Mouse (Mus musculus): ENCODE measurements around the gene Sytl2. TPM values are rescaled to one million over a fixed set of nuclear protein-coding genes. Genes with fewer than 3 reads are reported as not detected.

The Sytl2 gene
- total RNA-seq, 1 experiment = 2.7 TPM

DNA sequence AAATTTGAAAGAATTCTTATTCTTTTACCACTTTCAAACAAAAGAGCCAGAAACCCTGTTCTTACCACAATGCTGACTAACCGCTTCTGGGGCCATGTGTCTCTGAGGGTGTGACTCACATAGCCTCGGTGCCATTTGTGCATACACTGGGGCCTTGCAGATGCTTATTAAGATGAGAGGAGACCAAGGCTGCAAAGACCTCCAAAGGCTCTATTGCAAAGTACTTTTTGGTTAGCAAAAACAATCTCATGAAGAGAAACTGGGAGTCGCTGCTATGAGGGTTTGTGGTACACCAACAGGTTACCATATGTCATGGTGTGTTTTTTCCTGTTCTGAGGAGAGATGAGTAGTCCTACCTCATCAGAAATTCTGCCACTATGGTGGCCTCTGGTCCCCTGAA, 53.4 kb downstream of the Sytl2 start:
- in situ Hi-C loops (cut with MboI; ENCODE audit: low sequenced_read_pairs in 2 of 2, unreplicated experiment in 2 of 2) = no loop called here

GRCm38 (mm10) chr7:90355995-90356394, 53.9 kb downstream of the Sytl2 start:
- Histone ChIP-seq H3K4me1 (ENCODE audit: control insufficient read depth in 2 of 2, insufficient read depth in 2 of 2, low read length in 2 of 2, poor library complexity in 1 of 2) (no peaks in the 10 kb centered on the region), H3K27ac (ENCODE audit: insufficient read depth, low read depth, low read length, poor library complexity, severe bottlenecking) (no peak overlapping the region), H3K9me3 (ENCODE audit: control insufficient read depth, insufficient read depth, low read depth, low read length) (no peaks in the 10 kb centered on the region), H3K4me3 (ENCODE audit: insufficient read depth in 1 of 2, low read depth in 1 of 2, low read length in 2 of 2, poor library complexity in 1 of 2, severe bottlenecking in 1 of 2) (no peak overlapping the region), H3K36me3 (ENCODE audit: control insufficient read depth, insufficient read depth, low read length, poor library complexity, severe bottlenecking) (no peaks in the 10 kb centered on the region), H3K9ac (ENCODE audit: insufficient read depth, low read depth, low read length, poor library complexity, severe bottlenecking) (no peak overlapping the region)
- in situ Hi-C loops (cut with MboI; ENCODE audit: low sequenced_read_pairs in 2 of 2, unreplicated experiment in 2 of 2) = no loop called here
- no peak for DNase-seq (ENCODE audit: low read depth, low spot score)
- TF ChIP-seq ZC3H11A (IDR thresholded peaks at IDR 0.05; ENCODE audit: borderline replicate concordance, low read depth, low read length) = no peak
- no peak for TF ChIP-seq MAFK (IDR thresholded peaks at IDR 0.05; ENCODE audit: insufficient read depth, low read depth, low read length)
- TF ChIP-seq HCFC1 (IDR thresholded peaks at IDR 0.05; ENCODE audit: borderline replicate concordance, insufficient read depth, low read length) = no peak
- TF ChIP-seq ZNF384 (IDR thresholded peaks at IDR 0.05; ENCODE audit: low read depth, low read length) = no peak
- no peak for TF ChIP-seq CHD2 (IDR thresholded peaks at IDR 0.05; ENCODE audit: low read depth, low read length)

More for the DNA sequence above, 53.4 kb downstream of the Sytl2 start:
- no peak overlapping the region for H3K9ac ChIP-seq (ENCODE audit: insufficient read depth, low read depth, low read length, poor library complexity, severe bottlenecking)
- no peak overlapping the region for H3K27ac ChIP-seq (ENCODE audit: insufficient read depth, low read depth, low read length, poor library complexity, severe bottlenecking)
- H3K4me3 ChIP-seq (ENCODE audit: insufficient read depth in 1 of 2, low read depth in 1 of 2, low read length in 2 of 2, poor library complexity in 1 of 2, severe bottlenecking in 1 of 2) = no peak overlapping the region
- TF ChIP-seq CHD2 (IDR thresholded peaks at IDR 0.05; ENCODE audit: low read depth, low read length) (no peak), MAFK (IDR thresholded peaks at IDR 0.05; ENCODE audit: insufficient read depth, low read depth, low read length) (no peak), ZC3H11A (IDR thresholded peaks at IDR 0.05; ENCODE audit: borderline replicate concordance, low read depth, low read length) (no peak), ZNF384 (IDR thresholded peaks at IDR 0.05; ENCODE audit: low read depth, low read length) (no peak), HCFC1 (IDR thresholded peaks at IDR 0.05; ENCODE audit: borderline replicate concordance, insufficient read depth, low read length) (no peak)
- H3K9me3 ChIP-seq (ENCODE audit: control insufficient read depth, insufficient read depth, low read depth, low read length) = no peaks in the 10 kb centered on the region
- no peaks in the 10 kb centered on the region for H3K36me3 ChIP-seq (ENCODE audit: control insufficient read depth, insufficient read depth, low read length, poor library complexity, severe bottlenecking)
- no peak for DNase-seq (ENCODE audit: low read depth, low spot score)
- no peaks in the 10 kb centered on the region for H3K4me1 ChIP-seq (ENCODE audit: control insufficient read depth in 2 of 2, insufficient read depth in 2 of 2, low read length in 2 of 2, poor library complexity in 1 of 2)

DNA sequence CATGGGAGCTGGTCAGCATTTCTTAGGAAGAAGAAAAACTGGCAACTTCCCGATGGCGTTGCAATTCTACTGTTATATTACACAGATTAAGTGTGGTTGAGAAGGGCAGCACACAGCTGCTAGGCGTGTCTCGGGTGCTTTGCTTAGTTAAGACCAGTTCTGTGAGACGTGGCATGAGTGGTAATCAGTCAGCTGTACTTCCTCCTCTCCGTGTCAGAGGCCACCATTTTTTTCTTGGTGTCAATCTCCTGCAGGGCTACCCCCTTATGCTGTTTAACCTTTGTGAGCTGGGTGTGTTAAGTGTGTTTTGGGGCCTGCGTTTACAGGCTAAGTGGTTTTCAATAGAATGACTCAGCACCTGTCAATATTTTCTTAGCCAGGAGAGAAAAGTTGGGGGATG, 60.7 kb downstream of the Sytl2 start:
- in situ Hi-C loops (cut with MboI; ENCODE audit: low sequenced_read_pairs in 2 of 2, unreplicated experiment in 2 of 2) = no loop called here
- no peak overlapping the region for H3K27ac ChIP-seq (ENCODE audit: insufficient read depth, low read depth, low read length, poor library complexity, severe bottlenecking)
- no peaks in the 10 kb centered on the region for H3K36me3 ChIP-seq (ENCODE audit: control insufficient read depth, insufficient read depth, low read length, poor library complexity, severe bottlenecking)
- DNase-seq (ENCODE audit: low read depth, low spot score) = no peak
- no peaks in the 10 kb centered on the region for H3K4me1 ChIP-seq (ENCODE audit: control insufficient read depth in 2 of 2, insufficient read depth in 2 of 2, low read length in 2 of 2, poor library complexity in 1 of 2)
- H3K9ac ChIP-seq (ENCODE audit: insufficient read depth, low read depth, low read length, poor library complexity, severe bottlenecking) = no peak overlapping the region
- H3K4me3 ChIP-seq (ENCODE audit: insufficient read depth in 1 of 2, low read depth in 1 of 2, low read length in 2 of 2, poor library complexity in 1 of 2, severe bottlenecking in 1 of 2) = no peak overlapping the region
- H3K9me3 ChIP-seq (ENCODE audit: control insufficient read depth, insufficient read depth, low read depth, low read length) = no peaks in the 10 kb centered on the region
- TF ChIP-seq MAFK (IDR thresholded peaks at IDR 0.05; ENCODE audit: insufficient read depth, low read depth, low read length) = no peak
- TF ChIP-seq CHD2 (IDR thresholded peaks at IDR 0.05; ENCODE audit: low read depth, low read length) = no peak
- no peak for TF ChIP-seq HCFC1 (IDR thresholded peaks at IDR 0.05; ENCODE audit: borderline replicate concordance, insufficient read depth, low read length)
- no peak for TF ChIP-seq ZNF384 (IDR thresholded peaks at IDR 0.05; ENCODE audit: low read depth, low read length)
- TF ChIP-seq ZC3H11A (IDR thresholded peaks at IDR 0.05; ENCODE audit: borderline replicate concordance, low read depth, low read length) = no peak

- H3K36me3 ChIP-seq (ENCODE audit: control insufficient read depth, insufficient read depth, low read length, poor library complexity, severe bottlenecking) = no peaks in the 10 kb centered on the region
- DNase-seq (ENCODE audit: low read depth, low spot score) = no peak
- in situ Hi-C loops (cut with MboI; ENCODE audit: low sequenced_read_pairs in 2 of 2, unreplicated experiment in 2 of 2) = no loop called here
- H3K27ac ChIP-seq (ENCODE audit: insufficient read depth, low read depth, low read length, poor library complexity, severe bottlenecking) = no peak overlapping the region
- no peaks in the 10 kb centered on the region for H3K4me1 ChIP-seq (ENCODE audit: control insufficient read depth in 2 of 2, insufficient read depth in 2 of 2, low read length in 2 of 2, poor library complexity in 1 of 2)
- H3K4me3 ChIP-seq (ENCODE audit: insufficient read depth in 1 of 2, low read depth in 1 of 2, low read length in 2 of 2, poor library complexity in 1 of 2, severe bottlenecking in 1 of 2) = no peak overlapping the region
- no peaks in the 10 kb centered on the region for H3K9me3 ChIP-seq (ENCODE audit: control insufficient read depth, insufficient read depth, low read depth, low read length)
- TF ChIP-seq ZC3H11A (IDR thresholded peaks at IDR 0.05; ENCODE audit: borderline replicate concordance, low read depth, low read length) = no peak
- TF ChIP-seq MAFK (IDR thresholded peaks at IDR 0.05; ENCODE audit: insufficient read depth, low read depth, low read length) = no peak
- no peak for TF ChIP-seq ZNF384 (IDR thresholded peaks at IDR 0.05; ENCODE audit: low read depth, low read length)
- TF ChIP-seq CHD2 (IDR thresholded peaks at IDR 0.05; ENCODE audit: low read depth, low read length) = no peak
- TF ChIP-seq HCFC1 (IDR thresholded peaks at IDR 0.05; ENCODE audit: borderline replicate concordance, insufficient read depth, low read length) = no peak
- H3K9ac ChIP-seq (ENCODE audit: insufficient read depth, low read depth, low read length, poor library complexity, severe bottlenecking) = no peak overlapping the region
Observed at GRCm38 (mm10) chr7:90370071-90370851, 68.2 kb downstream of the Sytl2 start.

Measured in ES-E14 (cell line).